Mouse (Mus musculus) MEL (cell line): ENCODE data around the gene Tmbim6.

Source experiments
- CTCF ChIP-seq, 3 experiments: IDR thresholded peaks in 2 of 3; conservative IDR thresholded peaks in 1 of 3; 2 replicates each; pipeline ENCODE4 v1.5.1; 2011 to 2012; ENCODE audit warnings: low read length in 3 of 3, low read depth in 2 of 3, mild to moderate bottlenecking in 2 of 3, improper control_type of control experiment in 1 of 3, inconsistent platforms in 1 of 3, mixed read lengths in 1 of 3, moderate library complexity in 1 of 3; ENCODE audit not compliant: control insufficient read depth in 1 of 3, insufficient read depth in 1 of 3, poor library complexity in 1 of 3, severe bottlenecking in 1 of 3
- EP300 ChIP-seq, 2 experiments: IDR thresholded peaks; 2 replicates each; pipeline ENCODE4 v1.6.1; 2011; ENCODE audit warnings: improper control_type of control experiment in 2 of 2, low read length in 2 of 2, low read depth in 1 of 2, mild to moderate bottlenecking in 1 of 2

GRCm38 (mm10) chr15:99396875-99397274, 4.2 kb downstream of the Tmbim6 start:
- no peak for TF ChIP-seq CTCF (IDR thresholded peaks at IDR 0.05 in 2 of 3, conservative IDR thresholded peaks at IDR 0.05 in 1 of 3; ENCODE audit: control insufficient read depth in 1 of 3, insufficient read depth in 1 of 3, low read depth in 2 of 3, low read length in 3 of 3, poor library complexity in 1 of 3, severe bottlenecking in 1 of 3)
- TF ChIP-seq EP300 (IDR thresholded peaks at IDR 0.05; ENCODE audit: low read depth in 1 of 2, low read length in 2 of 2), result no peak
